ENCODE assay signal across 9 mouse cellular contexts in genomic region chr6:113501388-113502084, GRCm38 (mm10). TPM values are rescaled to one million over a fixed set of nuclear protein-coding genes. Genes with fewer than 3 reads are reported as not detected.
DNase-seq lines count a peak whose midpoint lies in the region; ATAC-seq lines count a peak whose summit lies in the region.
"Had no signal": no experiment of that assay in that cellular context is flagged by ENCODE, and none has a peak within 500 bp of the region (broad histone marks: within the 10 kb centered on the region; RNA-seq: fewer than 3 reads in every experiment).

Prrt3 (minus strand) TSS chr6:113501931.

- DNase-seq in kidney, adult 11 months: no peak
- peak; percentile 81 to 83 for DNase-seq in cerebellum, postnatal 36 days
- DNase-seq in hindbrain, embryonic 11.5 days (ENCODE audit: low spot score): peak; percentile 72
- DNase-seq in limb, embryonic 11.5 days (ENCODE audit: low spot score): peak; percentile 50
- peak; percentile 85 for DNase-seq in right cerebral cortex, postnatal 25 days
- no peak for DNase-seq in yolk sac, embryonic 10.5 days (ENCODE audit: low spot score)
- no peak for DNase-seq in thymus, postnatal 0 days (ENCODE audit: low spot score)

- no peak within 1 kb of the TSS for H3K9ac ChIP-seq in kidney, embryonic 15.5 days
- H3K9ac ChIP-seq in hindbrain, embryonic 11.5 days (ENCODE audit: low read depth, low read length): peak within 1 kb of the TSS; percentile 54
- peak within 1 kb of the TSS; percentile 57 for H3K9ac ChIP-seq in limb, embryonic 11.5 days (ENCODE audit: low read length)

- H3K4me2 ChIP-seq in kidney, embryonic 15.5 days: peak within 1 kb of the TSS; percentile 69
- peak within 1 kb of the TSS; percentile 69 for H3K4me2 ChIP-seq in hindbrain, embryonic 11.5 days (replicated peaks; ENCODE audit: low read depth, low read length)
- H3K4me2 ChIP-seq in limb, embryonic 11.5 days (ENCODE audit: low read depth, severe bottlenecking): peak within 1 kb of the TSS; percentile 63

- H3K27me3 ChIP-seq in kidney, embryonic 15.5 days: peaks cover 34% of the 10 kb centered on the region
- H3K27me3 ChIP-seq in hindbrain, embryonic 11.5 days (ENCODE audit: control insufficient read depth, insufficient read depth, low read length): no peaks in the 10 kb centered on the region
- H3K27me3 ChIP-seq in limb, embryonic 11.5 days (ENCODE audit: control insufficient read depth, insufficient read depth, low read length): peaks cover 21% of the 10 kb centered on the region

- peak; percentile 77 for ATAC-seq in kidney, embryonic 15.5 days (replicated peaks; ENCODE audit: low FRiP score)
- peak; percentile 79 for ATAC-seq in hindbrain, embryonic 11.5 days (ENCODE audit: low FRiP score)
- ATAC-seq in limb, embryonic 11.5 days (ENCODE audit: insufficient number of reproducible peaks, low FRiP score, low TSS enrichment, low read depth): peak; percentile 46; the same call in 1 of the 2 replicates

- H3K36me3 ChIP-seq in kidney, embryonic 15.5 days: no peaks in the 10 kb centered on the region
- H3K36me3 ChIP-seq in hindbrain, embryonic 11.5 days (ENCODE audit: control insufficient read depth, insufficient read depth, low read length): no peaks in the 10 kb centered on the region
- no peaks in the 10 kb centered on the region for H3K36me3 ChIP-seq in limb, embryonic 11.5 days (ENCODE audit: control insufficient read depth, insufficient read depth, low read length)

- peak within 1 kb of the TSS; percentile 46 for H3K4me3 ChIP-seq in kidney, embryonic 15.5 days (replicated peaks)
- peak within 1 kb of the TSS; percentile 47 for H3K4me3 ChIP-seq in hindbrain, embryonic 11.5 days (ENCODE audit: low read depth, low read length)
- H3K4me3 ChIP-seq in limb, embryonic 11.5 days (ENCODE audit: low read depth, low read length): peak within 1 kb of the TSS; percentile 34

- no peaks in the 10 kb centered on the region for H3K9me3 ChIP-seq in kidney, embryonic 15.5 days (replicated peaks)
- no peaks in the 10 kb centered on the region for H3K9me3 ChIP-seq in hindbrain, embryonic 11.5 days (ENCODE audit: control insufficient read depth, low read length)
- H3K9me3 ChIP-seq in limb, embryonic 11.5 days (ENCODE audit: control insufficient read depth, low read length): no peaks in the 10 kb centered on the region

- 2% methylated on average over 32 of the region's 32 CpGs for WGBS in kidney, embryonic 15.5 days
- 3% methylated on average over 32 of the region's 32 CpGs for WGBS in hindbrain, embryonic 11.5 days
- 4% methylated on average over 32 of the region's 32 CpGs for WGBS in limb, embryonic 11.5 days

- no peak within 1 kb of the TSS for H3K27ac ChIP-seq in kidney, embryonic 15.5 days
- no peak within 1 kb of the TSS for H3K27ac ChIP-seq in hindbrain, embryonic 11.5 days (ENCODE audit: low read depth, low read length)
- H3K27ac ChIP-seq in limb, embryonic 11.5 days (replicated peaks; ENCODE audit: low read depth, low read length): no peak within 1 kb of the TSS

- peaks cover 8% of the 10 kb centered on the region for H3K4me1 ChIP-seq in kidney, embryonic 15.5 days
- no peaks in the 10 kb centered on the region for H3K4me1 ChIP-seq in hindbrain, embryonic 11.5 days (replicated peaks; ENCODE audit: control insufficient read depth, insufficient read depth, low read length)
- no peaks in the 10 kb centered on the region for H3K4me1 ChIP-seq in limb, embryonic 11.5 days (ENCODE audit: control insufficient read depth, insufficient read depth, low read length)

RNA-seq across cellular contexts. Expression of gene Prrt3, which starts in this region (rescaled TPM):
- 0.87 and 1.1 TPM in 2 replicates for polyA plus RNA-seq in kidney, embryonic 15.5 days (2015; fragmentation: Nextera tagmentation; extraction: Ambion mirVana)
- polyA plus RNA-seq in hindbrain, embryonic 11.5 days (2014; fragmentation: Nextera tagmentation; extraction: Ambion mirVana): 0.73 and 0.77 TPM in 2 replicates
- 0.31 and 0.33 TPM in 2 replicates for polyA plus RNA-seq in limb, embryonic 11.5 days (2014; fragmentation: Nextera tagmentation; extraction: Ambion mirVana)
- polyA plus RNA-seq in thymus, postnatal 0 days (2015; fragmentation: Nextera tagmentation; extraction: Ambion mirVana): 0.17 TPM in 2 replicates
- polyA plus RNA-seq: liver, adult 2 months had no signal

Comparison
In these comparisons a context has a peak if more than half of its experiments do, and no peak if none do; other contexts are left out.
1. Peak in DNase-seq, ATAC-seq, H3K4me3 ChIP-seq, H3K9ac ChIP-seq and H3K4me2 ChIP-seq in hindbrain, embryonic 11.5 days; RNA of the gene not detected or under 1 TPM.
2. Peak in DNase-seq, ATAC-seq, H3K4me3 ChIP-seq, H3K9ac ChIP-seq and H3K4me2 ChIP-seq in limb, embryonic 11.5 days; RNA of the gene not detected or under 1 TPM.
3. DNase-seq: peak in cerebellum, postnatal 36 days (2 of 2) and right cerebral cortex, postnatal 25 days (single experiment); none in kidney, adult 11 months (single experiment), yolk sac, embryonic 10.5 days (single experiment) and thymus, postnatal 0 days (single experiment).
4. Peak in every context shown above with its lines, with median percentiles within 50 percentile points of each other: ATAC-seq, H3K4me2 ChIP-seq and H3K4me3 ChIP-seq.